Mouse (Mus musculus): ENCODE measurements around the gene Cers5.

Gene Cers5

DNA sequence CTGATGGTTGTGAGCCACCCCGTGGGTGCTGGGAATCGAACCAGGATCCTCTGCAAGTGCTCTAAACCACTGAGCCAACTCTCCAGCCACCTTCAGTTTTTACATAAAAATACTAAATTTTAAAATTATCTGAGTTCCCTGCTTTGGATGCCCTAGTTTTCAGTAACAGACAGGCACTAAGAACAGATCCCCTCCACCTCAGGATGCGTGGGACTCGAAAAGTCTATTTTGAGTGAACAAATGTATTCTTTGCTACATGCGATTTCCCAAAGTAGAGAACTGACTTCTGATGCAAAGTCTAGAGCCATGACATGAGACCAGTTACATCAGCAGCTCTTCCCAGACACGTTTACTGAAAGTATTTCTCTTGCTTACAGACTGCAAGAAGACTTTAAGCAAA is 17.8 kb upstream of the Cers5 start:
- 66% methylated on average over 6 of the region's 6 CpGs for WGBS

DNA sequence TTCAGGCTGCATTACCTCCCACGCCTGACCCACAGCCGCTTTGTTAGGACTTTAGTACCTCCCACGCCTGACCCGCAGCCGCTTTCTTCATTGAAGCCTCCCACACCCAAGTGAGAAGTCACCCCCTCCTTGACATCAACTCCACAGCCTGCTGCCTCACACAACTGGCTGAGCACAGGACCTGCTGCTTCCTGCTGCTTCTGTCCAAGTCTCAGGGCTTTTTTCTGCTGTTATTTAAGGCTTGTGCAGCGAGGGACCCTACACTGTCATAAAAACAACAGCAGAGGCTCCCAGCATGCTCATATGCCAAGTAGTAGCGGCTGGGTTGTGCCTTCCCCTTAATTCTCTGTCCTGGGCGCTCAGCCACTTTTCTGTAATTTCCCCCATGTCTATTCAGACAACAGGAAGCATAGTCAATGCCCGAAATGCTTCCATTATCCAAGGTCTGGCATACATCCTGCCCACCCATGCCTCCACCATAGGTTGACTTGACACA is 15.0 kb upstream of the Cers5 start:
- WGBS, result 21% methylated on average over 9 of the region's 9 CpGs

DNA sequence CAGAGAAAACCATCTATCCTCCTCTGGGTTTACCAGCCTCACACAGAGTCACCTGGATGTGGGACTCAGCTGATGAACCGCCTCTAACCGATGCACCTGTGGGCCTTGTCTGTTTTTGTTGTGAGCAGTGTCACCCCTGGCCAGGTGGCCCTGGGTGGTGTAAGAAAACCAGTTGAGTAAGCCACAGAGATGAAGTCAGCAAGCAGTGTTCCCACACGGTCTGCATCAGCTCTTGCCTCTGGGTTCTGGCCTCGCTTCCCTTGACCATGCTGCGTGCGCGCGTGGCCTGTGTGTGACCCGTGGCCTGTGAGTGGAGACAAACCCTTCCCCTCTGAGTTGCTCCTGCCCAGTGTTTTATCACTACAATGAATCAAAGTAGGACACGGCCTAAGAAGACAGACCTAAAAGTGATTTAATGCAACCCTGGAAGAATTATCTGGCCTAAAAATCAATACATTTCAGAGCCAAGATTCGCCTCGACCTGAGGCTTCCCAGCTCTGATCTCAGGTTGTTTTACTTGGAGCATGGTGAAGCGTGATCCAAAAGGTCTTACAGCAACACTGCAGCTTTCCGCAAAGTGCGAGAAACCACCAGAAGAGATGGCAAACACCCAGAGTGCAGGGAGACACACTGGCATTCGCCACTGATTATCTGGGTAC is 6.1 kb upstream of the Cers5 start:
- WGBS, result 95% methylated on average over 16 of the region's 16 CpGs

- 24% methylated on average over 7 of the region's 7 CpGs for WGBS
Measured at GRCm38 (mm10) chr15:99778148-99778547, 5.5 kb upstream of the Cers5 start.

GRCm38 (mm10) chr15:99772925-99773324 is 240 bp upstream of the Cers5 start:
- WGBS, result 38% methylated on average over 3 of the region's 3 CpGs

- WGBS, result under 1% methylated on average over 40 of the region's 41 CpGs
Measured at GRCm38 (mm10) chr15:99772277-99772880, 306 bp downstream of the Cers5 start.

GRCm38 (mm10) chr15:99771601-99772276 is 946 bp downstream of the Cers5 start:
- WGBS, result 1% methylated on average over 59 of the region's 59 CpGs

DNA sequence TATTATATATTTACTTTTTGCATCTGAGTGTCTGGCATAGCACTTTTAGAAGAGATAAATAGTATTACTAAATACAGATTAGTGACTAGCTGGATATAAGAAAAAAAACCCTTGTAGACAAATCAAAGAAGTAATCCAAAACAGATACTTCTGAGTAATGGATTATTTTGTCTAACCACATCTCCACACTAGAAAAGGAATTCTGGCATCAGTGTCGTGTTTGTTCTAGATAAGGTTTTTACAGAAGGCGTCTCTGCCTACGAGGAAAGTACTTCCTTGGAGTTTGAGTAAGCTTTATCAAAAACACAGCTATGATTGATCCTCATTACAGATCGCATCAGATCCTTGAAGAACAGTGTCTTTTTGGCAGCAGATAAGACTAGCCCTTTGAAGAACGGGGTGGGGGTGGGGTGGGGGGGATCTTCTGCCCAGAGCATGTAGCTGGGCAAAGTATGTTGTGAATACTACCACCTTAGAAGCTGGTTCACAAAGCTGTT is 1.6 kb downstream of the Cers5 start:
- WGBS, result 16% methylated on average over 5 of the region's 5 CpGs

- WGBS, result 95% methylated on average over 1 of the region's 1 CpGs
Measured at GRCm38 (mm10) chr15:99768761-99769160, 3.9 kb downstream of the Cers5 start.

GRCm38 (mm10) chr15:99767467-99767866 is 5.2 kb downstream of the Cers5 start:
- WGBS, result 71% methylated on average over 4 of the region's 4 CpGs

DNA sequence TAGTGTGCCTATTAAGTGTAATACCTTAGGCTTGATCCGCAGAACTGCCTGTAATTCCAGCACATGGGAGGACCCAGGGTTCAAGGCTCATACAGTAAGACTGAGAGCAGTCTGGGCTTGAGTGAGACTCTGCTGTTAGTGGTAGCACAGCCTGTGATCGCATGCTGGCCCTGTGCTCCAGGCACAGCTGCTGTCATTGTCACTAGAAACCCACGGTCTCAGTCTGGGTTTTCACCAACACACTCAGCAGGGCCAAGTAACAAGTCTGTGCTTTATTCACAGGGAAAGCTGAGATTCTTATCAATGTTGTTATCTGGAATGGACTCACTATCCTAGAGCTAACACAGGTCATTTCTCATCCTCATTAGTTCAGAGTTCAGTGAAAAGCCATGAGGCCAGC is 18.5 kb downstream of the Cers5 start:
- 50% methylated on average over 3 of the region's 3 CpGs for WGBS

DNA sequence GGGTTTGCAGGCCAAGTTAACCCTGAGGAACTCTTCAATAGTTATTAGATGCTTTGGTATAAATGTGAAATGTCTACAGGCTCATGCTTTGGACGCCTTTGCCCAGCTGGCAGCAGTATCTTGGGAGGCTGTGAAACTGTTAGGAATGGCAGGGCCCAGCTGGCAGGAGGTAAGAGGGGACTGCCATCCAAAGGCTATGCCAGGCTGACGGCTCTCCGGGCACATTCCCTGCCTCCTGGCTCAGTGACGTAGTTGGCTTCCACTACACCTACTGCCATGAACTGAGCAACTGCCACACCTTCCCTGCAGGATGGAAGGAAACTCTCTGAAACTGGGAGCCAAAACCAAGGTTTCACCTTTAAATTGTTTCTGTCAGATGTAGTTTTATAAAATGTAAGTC is 32.5 kb downstream of the Cers5 start:
- WGBS, result 75% methylated on average over 4 of the region's 4 CpGs

- WGBS, result 48% methylated on average over 11 of the region's 11 CpGs
Measured at GRCm38 (mm10) chr15:99736675-99737074, 36.0 kb downstream of the Cers5 start.

GRCm38 (mm10) chr15:99735631-99736030 is 37.1 kb downstream of the Cers5 start:
- 100% methylated on average over 2 of the region's 2 CpGs for WGBS

GRCm38 (mm10) chr15:99733186-99733585 is 39.5 kb downstream of the Cers5 start:
- 98% methylated on average over 5 of the region's 5 CpGs for WGBS

DNA sequence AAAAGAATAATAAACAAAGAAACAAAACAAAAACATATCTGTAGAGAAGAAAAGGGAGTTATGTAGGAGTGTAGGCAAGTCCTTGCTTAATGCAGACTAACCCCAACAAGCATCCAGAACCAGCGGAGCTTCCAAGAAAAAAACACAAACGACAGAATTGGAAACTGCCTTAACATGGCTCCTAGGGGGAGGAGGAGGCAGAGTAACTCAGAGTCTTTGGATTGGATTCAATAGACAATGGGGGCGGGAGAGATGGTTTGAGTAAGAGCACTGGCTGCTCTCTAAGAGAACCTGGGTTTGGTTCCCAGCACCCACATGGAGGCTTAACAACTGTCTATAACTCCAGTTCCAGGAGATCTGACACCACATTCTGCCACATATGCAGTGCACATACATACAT is 41.0 kb downstream of the Cers5 start:
- 62% methylated on average over 3 of the region's 3 CpGs for WGBS

DNA sequence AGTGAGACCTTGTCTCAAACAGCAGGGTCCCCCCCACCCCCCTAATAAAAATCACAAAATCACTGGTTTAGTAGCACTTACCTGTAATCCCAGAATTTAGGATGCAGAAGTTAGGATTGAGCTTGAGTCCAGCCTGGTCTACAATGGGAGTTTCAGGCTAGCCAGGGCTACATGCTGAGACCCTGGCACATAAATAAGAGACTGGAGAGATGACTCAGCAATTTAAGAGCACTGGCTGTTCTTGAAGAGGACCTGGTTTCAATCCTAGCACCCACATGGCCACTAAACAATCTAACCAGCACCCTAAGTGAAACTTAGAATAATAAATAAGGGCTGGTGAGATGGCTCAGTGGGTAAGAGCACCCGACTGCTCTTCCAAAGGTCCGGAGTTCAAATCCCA is 41.5 kb downstream of the Cers5 start:
- WGBS, result 98% methylated on average over 2 of the region's 2 CpGs

- WGBS, result 95% methylated on average over 4 of the region's 4 CpGs
Measured at GRCm38 (mm10) chr15:99729056-99729783, 43.5 kb downstream of the Cers5 start.

GRCm38 (mm10) chr15:99728211-99728610 is 44.5 kb downstream of the Cers5 start:
- WGBS, result 94% methylated on average over 5 of the region's 5 CpGs

GRCm38 (mm10) chr15:99727525-99727924 is 45.2 kb downstream of the Cers5 start:
- 94% methylated on average over 12 of the region's 12 CpGs for whole genome bisulfite sequencing

DNA sequence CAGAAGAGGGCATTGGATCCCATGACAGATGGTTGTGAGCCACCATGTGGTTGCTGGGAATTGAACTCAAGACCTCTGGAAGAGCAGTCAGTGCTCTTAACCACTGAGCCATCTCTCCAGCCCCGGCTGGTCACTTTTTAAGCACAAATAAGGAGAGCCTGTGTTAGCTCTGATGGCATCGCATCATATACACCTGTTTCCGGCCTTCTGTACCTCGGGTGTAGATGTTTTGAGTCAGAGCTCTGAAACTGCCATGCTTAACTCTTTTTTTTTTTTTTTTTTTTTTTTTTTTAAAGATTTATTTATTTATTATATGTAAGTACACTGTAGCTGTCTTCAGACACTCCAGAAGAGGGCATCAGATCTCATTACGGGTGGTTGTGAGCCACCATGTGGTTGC is 45.6 kb downstream of the Cers5 start:
- WGBS, result 89% methylated on average over 4 of the region's 5 CpGs

DNA sequence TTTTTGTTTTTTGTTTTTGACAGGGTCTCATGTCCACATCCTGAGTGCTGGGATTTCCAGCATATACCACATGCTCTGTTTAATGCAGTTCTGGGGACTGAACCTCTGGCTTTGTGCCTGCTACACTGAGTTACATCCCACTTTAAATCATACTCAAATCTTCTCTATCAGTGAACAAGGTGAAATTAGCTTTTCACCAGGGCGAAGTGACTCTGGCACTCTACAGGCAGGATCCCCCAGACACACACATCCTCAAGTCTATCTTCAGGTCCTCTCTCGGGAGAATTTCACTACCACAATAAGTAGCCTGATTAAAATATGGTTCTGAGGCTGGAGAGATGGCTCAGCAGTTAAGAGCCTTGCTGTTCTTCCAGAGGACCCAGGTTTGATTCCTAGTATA is 46.1 kb downstream of the Cers5 start:
- WGBS, result 43% methylated on average over 2 of the region's 2 CpGs
